Mouse (Mus musculus) 3T3-L1 (cell line): Measurements from ENCODE around the gene Nupl1.

ENCODE experiments used
- DNase-seq: peaks from one replicate; pipeline ENCODE4 v3.0.0-alpha.2; 2015; ENCODE audit warnings: low read depth, low spot score

Nupl1 gene

GRCm38 (mm10) chr14:60152373-60152772 is 98.9 kb downstream of the Nupl1 start:
- no peak for DNase-seq

DNA sequence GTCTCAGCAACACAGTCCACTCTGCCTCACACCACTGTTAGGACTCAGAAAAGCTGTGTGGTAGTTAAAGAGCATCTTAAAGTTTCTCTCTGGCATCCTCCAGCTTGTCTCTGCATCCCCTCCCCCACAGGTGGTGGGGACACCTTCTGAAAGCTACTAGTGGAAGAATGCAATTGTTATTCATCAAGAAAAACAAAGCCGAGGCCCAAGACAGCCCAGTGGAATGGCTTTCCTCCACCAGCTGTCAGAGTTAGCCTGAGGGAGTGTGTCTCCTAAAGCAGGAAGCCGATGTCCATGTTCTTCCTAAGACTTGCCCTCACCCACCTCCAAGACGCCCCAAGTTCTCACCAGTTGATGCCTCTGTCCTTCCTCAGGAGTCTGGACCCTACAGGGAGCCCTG is 102.3 kb downstream of the Nupl1 start:
- no peak for DNase-seq

DNA sequence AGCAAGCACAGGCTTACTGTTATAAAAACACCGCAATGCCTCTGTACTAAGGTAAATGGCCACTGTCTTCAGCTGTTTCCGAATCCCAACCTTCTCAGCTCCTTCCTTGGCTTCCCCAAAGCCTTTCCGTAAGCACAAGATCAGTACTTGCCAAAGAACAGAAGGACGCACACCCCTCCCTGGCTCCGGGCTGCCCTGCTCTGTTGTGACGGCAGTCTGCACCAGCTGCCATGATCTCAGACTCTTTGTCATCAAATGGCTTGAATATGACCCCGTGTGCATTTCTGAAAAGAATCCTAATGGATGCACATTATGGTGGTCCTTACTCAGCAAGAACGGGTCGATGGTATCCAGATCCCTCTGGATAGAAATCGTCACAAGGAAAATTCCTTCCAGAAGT is 108.0 kb downstream of the Nupl1 start:
- no peak for DNase-seq

DNA sequence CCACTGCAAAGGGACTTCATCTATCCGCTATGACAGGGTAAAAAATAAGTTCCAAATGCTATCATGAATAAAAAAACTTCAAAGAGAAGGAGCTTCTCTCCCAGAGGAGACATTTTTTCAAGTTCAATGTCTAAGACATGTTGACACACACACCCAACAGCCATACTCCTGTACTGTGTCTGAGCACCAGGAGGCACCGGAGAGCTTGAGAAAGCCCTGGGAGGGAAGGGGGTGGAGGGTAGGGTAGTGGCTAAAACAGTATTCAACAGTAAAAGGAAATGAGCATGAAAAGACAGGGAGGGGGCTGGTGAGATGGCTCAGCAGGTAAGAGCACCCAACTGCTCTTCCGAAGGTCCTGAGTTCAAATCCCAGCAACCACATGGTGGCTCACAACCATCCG is 112.9 kb downstream of the Nupl1 start:
- no peak for DNase-seq

- no peak for DNase-seq
These were observed 113.4 kb downstream of the Nupl1 start for GRCm38 (mm10) chr14:60137812-60138211.

DNA sequence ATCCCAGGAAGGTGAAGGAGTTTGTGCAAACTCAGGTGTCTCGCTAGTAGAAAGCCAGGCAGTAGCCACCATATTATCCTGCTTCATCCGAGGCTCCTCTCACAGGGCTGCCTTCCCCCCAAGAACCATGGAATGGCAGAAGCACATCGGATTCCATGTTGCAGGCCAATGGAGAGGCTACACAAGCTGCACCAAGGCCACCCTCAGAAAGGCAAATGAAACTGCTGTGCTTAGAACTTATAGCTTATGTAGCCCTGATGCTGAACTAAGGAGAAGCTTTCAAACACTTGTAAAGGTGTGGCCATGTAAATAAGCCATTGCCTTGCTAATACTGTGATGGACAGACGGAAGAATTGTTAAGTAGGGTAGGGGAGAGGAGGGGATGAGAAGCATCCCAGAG is 115.4 kb downstream of the Nupl1 start:
- DNase-seq, result no peak

DNA sequence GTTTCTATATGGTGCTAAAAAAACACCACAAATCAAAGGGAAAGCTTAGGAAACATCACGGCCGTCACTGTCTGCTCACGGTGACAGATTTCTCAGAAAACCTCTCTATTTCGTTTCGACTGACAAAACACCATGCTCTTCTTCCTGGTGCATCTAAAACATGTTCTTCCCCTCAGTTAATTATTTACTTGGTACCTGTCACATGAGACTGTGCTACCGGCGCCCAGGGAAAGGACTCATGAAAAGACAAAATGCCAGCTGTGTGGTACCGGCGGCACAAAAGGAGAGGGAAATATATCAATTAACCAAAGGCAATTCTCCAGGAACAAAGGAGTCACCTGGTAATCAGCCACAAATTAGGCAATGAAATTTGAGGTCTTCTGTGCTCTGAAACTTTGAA is 116.5 kb downstream of the Nupl1 start:
- DNase-seq, result no peak
